Mouse (Mus musculus): ENCODE results near the gene Klhl6.

- no peak for TF ChIP-seq CTCF (IDR thresholded peaks at IDR 0.05; ENCODE audit: extremely low read depth, insufficient read depth, insufficient read length, insufficient replicate concordance)
- no peak for TF ChIP-seq POLR2A (IDR thresholded peaks at IDR 0.05; ENCODE audit: low read depth, low read length)
Observed at GRCm38 (mm10) chr16:19976825-19977224, 6.0 kb downstream of the Klhl6 start.

All from spleen, adult 2 months (tissue).